Mouse (Mus musculus): Measurements from ENCODE around the gene Nupl1.

Nupl1 gene

DNA sequence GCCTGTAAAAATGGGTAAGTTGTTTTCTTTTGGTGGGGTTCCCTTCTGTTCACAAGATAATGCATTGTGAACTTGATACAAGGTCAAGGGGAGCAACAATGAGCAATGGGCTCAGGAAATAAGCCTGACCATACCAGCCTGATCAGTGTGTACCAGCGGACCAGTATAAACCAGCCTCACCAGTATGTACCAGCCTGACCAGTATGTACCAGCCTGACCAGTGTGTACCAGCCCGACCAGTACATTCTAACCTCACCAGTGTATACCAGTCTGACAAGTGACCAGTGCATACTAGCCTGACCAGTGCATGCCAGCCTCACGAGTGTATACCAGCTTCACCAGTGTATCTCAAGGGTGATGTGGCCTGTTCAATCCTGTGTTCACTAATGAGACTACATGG lies 87.9 kb downstream of the Nupl1 start:
- DNase-seq (ENCODE audit: low read depth, low spot score), result no peak

DNA sequence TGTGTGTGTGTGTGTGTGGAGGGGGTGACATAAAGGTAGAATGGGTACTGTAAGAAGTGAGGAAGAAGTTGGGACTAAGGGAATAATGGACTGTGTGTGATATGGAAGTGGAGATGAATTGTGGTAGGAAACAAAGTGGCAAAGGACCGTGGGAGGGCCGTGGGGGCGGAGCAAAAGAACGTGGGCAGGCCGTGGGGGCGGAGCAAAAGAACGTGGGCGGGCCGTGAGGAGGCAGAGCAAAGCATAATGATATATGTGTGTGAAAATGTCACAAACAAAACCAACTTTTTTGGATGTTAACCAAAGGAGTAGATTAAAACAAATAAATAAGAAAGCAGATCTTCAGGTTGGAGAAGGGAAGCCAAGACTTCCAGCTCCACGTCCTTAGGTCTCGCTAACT lies 98.9 kb downstream of the Nupl1 start:
- no peak for DNase-seq (ENCODE audit: low read depth, low spot score)

DNA sequence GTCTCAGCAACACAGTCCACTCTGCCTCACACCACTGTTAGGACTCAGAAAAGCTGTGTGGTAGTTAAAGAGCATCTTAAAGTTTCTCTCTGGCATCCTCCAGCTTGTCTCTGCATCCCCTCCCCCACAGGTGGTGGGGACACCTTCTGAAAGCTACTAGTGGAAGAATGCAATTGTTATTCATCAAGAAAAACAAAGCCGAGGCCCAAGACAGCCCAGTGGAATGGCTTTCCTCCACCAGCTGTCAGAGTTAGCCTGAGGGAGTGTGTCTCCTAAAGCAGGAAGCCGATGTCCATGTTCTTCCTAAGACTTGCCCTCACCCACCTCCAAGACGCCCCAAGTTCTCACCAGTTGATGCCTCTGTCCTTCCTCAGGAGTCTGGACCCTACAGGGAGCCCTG lies 102.3 kb downstream of the Nupl1 start:
- no peak for DNase-seq (ENCODE audit: low read depth, low spot score)

DNA sequence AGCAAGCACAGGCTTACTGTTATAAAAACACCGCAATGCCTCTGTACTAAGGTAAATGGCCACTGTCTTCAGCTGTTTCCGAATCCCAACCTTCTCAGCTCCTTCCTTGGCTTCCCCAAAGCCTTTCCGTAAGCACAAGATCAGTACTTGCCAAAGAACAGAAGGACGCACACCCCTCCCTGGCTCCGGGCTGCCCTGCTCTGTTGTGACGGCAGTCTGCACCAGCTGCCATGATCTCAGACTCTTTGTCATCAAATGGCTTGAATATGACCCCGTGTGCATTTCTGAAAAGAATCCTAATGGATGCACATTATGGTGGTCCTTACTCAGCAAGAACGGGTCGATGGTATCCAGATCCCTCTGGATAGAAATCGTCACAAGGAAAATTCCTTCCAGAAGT lies 108.0 kb downstream of the Nupl1 start:
- DNase-seq (ENCODE audit: low read depth, low spot score), result no peak

GRCm38 (mm10) chr14:60138339-60138738 lies 112.9 kb downstream of the Nupl1 start:
- DNase-seq (ENCODE audit: low read depth, low spot score), result peak; percentile 62

GRCm38 (mm10) chr14:60137812-60138211 lies 113.4 kb downstream of the Nupl1 start:
- no peak for DNase-seq (ENCODE audit: low read depth, low spot score)

- no peak for DNase-seq (ENCODE audit: low read depth, low spot score)
These were observed 115.4 kb downstream of the Nupl1 start for GRCm38 (mm10) chr14:60135801-60136200.

DNA sequence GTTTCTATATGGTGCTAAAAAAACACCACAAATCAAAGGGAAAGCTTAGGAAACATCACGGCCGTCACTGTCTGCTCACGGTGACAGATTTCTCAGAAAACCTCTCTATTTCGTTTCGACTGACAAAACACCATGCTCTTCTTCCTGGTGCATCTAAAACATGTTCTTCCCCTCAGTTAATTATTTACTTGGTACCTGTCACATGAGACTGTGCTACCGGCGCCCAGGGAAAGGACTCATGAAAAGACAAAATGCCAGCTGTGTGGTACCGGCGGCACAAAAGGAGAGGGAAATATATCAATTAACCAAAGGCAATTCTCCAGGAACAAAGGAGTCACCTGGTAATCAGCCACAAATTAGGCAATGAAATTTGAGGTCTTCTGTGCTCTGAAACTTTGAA lies 116.5 kb downstream of the Nupl1 start:
- DNase-seq (ENCODE audit: low read depth, low spot score), result peak; percentile 23

All from CD4-positive, CD25-positive, alpha-beta regulatory T cell, adult 2 months (primary cell).